Mouse (Mus musculus): ENCODE results near the gene Nudt19. TPM values are rescaled to one million over a fixed set of nuclear protein-coding genes. Genes with fewer than 3 reads are reported as not detected.
"Not testable (repeated sequence)": the region's sequence is repeated elsewhere in the genome, so short reads cannot be mapped to it uniquely, and the experiment has no call there.

Gene Nudt19
- total RNA-seq, 1 experiment from 2014 or later = 6.4 TPM

GRCm38 (mm10) chr7:35570883-35571282 is 14.8 kb upstream of the Nudt19 start:
- ATAC-seq (ENCODE audit: extremely low read depth, insufficient number of reproducible peaks, low FRiP score, poor library complexity, severe bottlenecking) = not testable (repeated sequence)

GRCm38 (mm10) chr7:35569724-35570123 is 13.6 kb upstream of the Nudt19 start:
- ATAC-seq (ENCODE audit: extremely low read depth, insufficient number of reproducible peaks, low FRiP score, poor library complexity, severe bottlenecking) = not testable (repeated sequence)

GRCm38 (mm10) chr7:35565965-35566364 is 9.9 kb upstream of the Nudt19 start:
- not testable (repeated sequence) for ATAC-seq (ENCODE audit: extremely low read depth, insufficient number of reproducible peaks, low FRiP score, poor library complexity, severe bottlenecking)

- not testable (repeated sequence) for ATAC-seq (ENCODE audit: extremely low read depth, insufficient number of reproducible peaks, low FRiP score, poor library complexity, severe bottlenecking)
Observed at GRCm38 (mm10) chr7:35564872-35565271, 8.8 kb upstream of the Nudt19 start.

- ATAC-seq (ENCODE audit: extremely low read depth, insufficient number of reproducible peaks, low FRiP score, poor library complexity, severe bottlenecking) = no peak
Observed at GRCm38 (mm10) chr7:35564067-35564865, 8.2 kb upstream of the Nudt19 start.

- no peak for ATAC-seq (ENCODE audit: extremely low read depth, insufficient number of reproducible peaks, low FRiP score, poor library complexity, severe bottlenecking)
Observed at GRCm38 (mm10) chr7:35563071-35563470, 7.0 kb upstream of the Nudt19 start.

GRCm38 (mm10) chr7:35559838-35560237 is 3.7 kb upstream of the Nudt19 start:
- ATAC-seq (ENCODE audit: extremely low read depth, insufficient number of reproducible peaks, low FRiP score, poor library complexity, severe bottlenecking) = no peak

GRCm38 (mm10) chr7:35558681-35559080 is 2.6 kb upstream of the Nudt19 start:
- no peak for ATAC-seq (ENCODE audit: extremely low read depth, insufficient number of reproducible peaks, low FRiP score, poor library complexity, severe bottlenecking)

GRCm38 (mm10) chr7:35557577-35557976 is 1.5 kb upstream of the Nudt19 start:
- ATAC-seq (ENCODE audit: extremely low read depth, insufficient number of reproducible peaks, low FRiP score, poor library complexity, severe bottlenecking) = no peak

- ATAC-seq (ENCODE audit: extremely low read depth, insufficient number of reproducible peaks, low FRiP score, poor library complexity, severe bottlenecking) = no peak
Observed at GRCm38 (mm10) chr7:35556905-35557304, 801 bp upstream of the Nudt19 start.

GRCm38 (mm10) chr7:35555224-35556204 is 590 bp downstream of the Nudt19 start:
- peak; percentile 67 for ATAC-seq (ENCODE audit: extremely low read depth, insufficient number of reproducible peaks, low FRiP score, poor library complexity, severe bottlenecking)

GRCm38 (mm10) chr7:35554605-35555175 is 1.4 kb downstream of the Nudt19 start:
- ATAC-seq (ENCODE audit: extremely low read depth, insufficient number of reproducible peaks, low FRiP score, poor library complexity, severe bottlenecking) = no peak

GRCm38 (mm10) chr7:35553751-35554604 is 2.1 kb downstream of the Nudt19 start:
- ATAC-seq (ENCODE audit: extremely low read depth, insufficient number of reproducible peaks, low FRiP score, poor library complexity, severe bottlenecking) = no peak

GRCm38 (mm10) chr7:35545881-35546280 is 10.2 kb downstream of the Nudt19 start:
- ATAC-seq (ENCODE audit: extremely low read depth, insufficient number of reproducible peaks, low FRiP score, poor library complexity, severe bottlenecking) = peak; percentile 66; the same call in 1 of the 2 replicates

GRCm38 (mm10) chr7:35537562-35537961 is 18.5 kb downstream of the Nudt19 start, which contains the start of gene Tdrd12:
Gene Tdrd12 (minus strand): TSS chr7:35537745.
- no peak for ATAC-seq (ENCODE audit: extremely low read depth, insufficient number of reproducible peaks, low FRiP score, poor library complexity, severe bottlenecking)

GRCm38 (mm10) chr7:35535750-35536512 is 20.2 kb downstream of the Nudt19 start:
- ATAC-seq (ENCODE audit: extremely low read depth, insufficient number of reproducible peaks, low FRiP score, poor library complexity, severe bottlenecking) = no peak

GRCm38 (mm10) chr7:35530544-35530943 is 25.6 kb downstream of the Nudt19 start:
- not testable (repeated sequence) for ATAC-seq (ENCODE audit: extremely low read depth, insufficient number of reproducible peaks, low FRiP score, poor library complexity, severe bottlenecking)

GRCm38 (mm10) chr7:35530026-35530425 is 26.1 kb downstream of the Nudt19 start:
- ATAC-seq (ENCODE audit: extremely low read depth, insufficient number of reproducible peaks, low FRiP score, poor library complexity, severe bottlenecking) = no peak

Measured in neutrophil, adult 5-6 weeks (primary cell).